Mouse (Mus musculus) heart, postnatal 0 days (tissue): ENCODE data around the gene Grin2d. TPM values are rescaled to one million over a fixed set of nuclear protein-coding genes. Genes with fewer than 3 reads are reported as not detected.
A peak's percentile ranks its signal among the peaks of the same experiment; 100 is the strongest.

ENCODE experiments used
- ATAC-seq: fragments of 200-750 bp; cut with Nextera tagmentation; 2 replicates; pipeline ENCODE4 v1.8.0; 2017; ENCODE audit warnings: low read depth, moderate number of reproducible peaks, moderate library complexity; ENCODE audit not compliant: insufficient read depth
- DNase-seq: peaks from one replicate; pipeline ENCODE4 v3.0.0-alpha.2; 2016; ENCODE audit warnings: low spot score
- H3K27ac ChIP-seq: fragments of 300-500 bp; sonication (generic); 2 replicates; pipeline ENCODE4 v1.5.1; 2014; ENCODE audit warnings: low read depth, mild to moderate bottlenecking
- H3K27me3 ChIP-seq: fragments of 300-500 bp; sonication (generic); 2 replicates; pipeline ENCODE4 v1.6.1; 2014; ENCODE audit warnings: low read length, mixed read lengths; ENCODE audit not compliant: control insufficient read depth, insufficient read depth
- H3K36me3 ChIP-seq: fragments of 300-500 bp; sonication (generic); replicated peaks from 2 replicates; pipeline ENCODE4 v1.6.1; 2014; ENCODE audit warnings: low read length, mixed read lengths; ENCODE audit not compliant: control insufficient read depth, insufficient read depth
- H3K4me1 ChIP-seq: fragments of 300-500 bp; sonication (generic); 2 replicates; pipeline ENCODE4 v1.6.1; 2014; ENCODE audit warnings: antibody characterized with exemption; ENCODE audit not compliant: control insufficient read depth, insufficient read depth
- H3K4me2 ChIP-seq: fragments of 300-500 bp; sonication (generic); 2 replicates; pipeline ENCODE4 v1.6.1; 2014; ENCODE audit warnings: low read depth, mild to moderate bottlenecking, low read length, moderate library complexity
- H3K4me3 ChIP-seq: fragments of 300-500 bp; sonication (generic); 2 replicates; pipeline ENCODE4 v1.5.1; 2014; ENCODE audit warnings: low read depth, low read length
- H3K9ac ChIP-seq: fragments of 300-500 bp; sonication (generic); replicated peaks from 2 replicates; pipeline ENCODE4 v1.6.1; 2014; ENCODE audit warnings: low read depth, low read length, mixed read lengths
- H3K9me3 ChIP-seq: fragments of 300-500 bp; sonication (generic); replicated peaks from 2 replicates; pipeline ENCODE4 v1.6.1; 2016; ENCODE audit warnings: low read length; ENCODE audit not compliant: control insufficient read depth
- CTCF ChIP-seq: IDR thresholded peaks from 2 replicates; pipeline ENCODE4 v1.5.1; 2016; ENCODE audit warnings: antibody characterized with exemption, control low read depth, low read depth
- EP300 ChIP-seq: IDR thresholded peaks from 2 replicates; pipeline ENCODE4 v1.6.1; 2016; ENCODE audit warnings: antibody characterized with exemption, low read depth
- WGBS: fragments of 180-500 bp; shearing (Covaris S2); extraction: QIAGEN DNeasy Blood & Tissue Kit; methylation state at CpG from one replicate; pipeline ENCODE4 v1.1.7; 2014; 5-methylcytosine and 5-hydroxymethylcytosine counted together
- polyA plus RNA-seq: library from polyadenylated mRNA; unstranded; fragments of >200 nt; fragmentation: Nextera tagmentation; extraction: Ambion mirVana; gene quantifications from 2 replicates; pipeline ENCODE4 v1.2.1, GENCODE M21; 2015
- total RNA-seq: library from RNA; depleted of rRNA; stranded (reverse); fragments of >200 nt; gene quantifications from 2 replicates; pipeline ENCODE4 v1.2.3, GENCODE M21; 2014; ENCODE audit warnings: low replicate concordance

Gene Grin2d
- total and polyA plus RNA-seq, 2 experiments from 2014 or later: 0.12 to 3.1 TPM

DNA sequence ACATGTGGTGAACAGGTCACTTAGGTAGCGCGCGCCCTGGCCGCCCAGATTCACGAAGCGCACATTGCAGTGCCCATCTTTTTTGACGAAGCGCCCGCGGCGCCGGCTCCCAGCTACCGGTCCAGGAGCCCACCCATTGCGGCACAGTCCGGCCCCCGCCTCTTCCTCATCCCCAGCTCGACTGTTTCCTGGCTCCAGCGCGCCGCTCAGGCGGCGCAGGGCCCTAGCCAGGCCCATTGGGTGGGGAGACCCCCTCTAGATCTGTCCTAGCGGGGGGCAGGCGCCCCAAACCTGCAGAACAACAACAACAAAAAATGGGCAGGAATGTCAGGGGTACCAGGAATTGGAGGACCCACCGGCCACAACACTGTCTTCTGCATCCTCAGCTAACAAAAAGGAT, 58.3 kb downstream of the Grin2d start:
- Histone ChIP-seq H3K4me3 (no peak overlapping the region), H3K9ac (no peak overlapping the region), H3K4me2 (peak overlapping the region; percentile 40), H3K36me3 (peaks cover 8% of the 10 kb centered on the region), H3K27ac (no peak overlapping the region), H3K9me3 (no peaks in the 10 kb centered on the region), H3K4me1 (0 out of 2 replicates have a peak, but pooled peaks cover 5% of the 10 kb centered on the region), H3K27me3 (peaks cover 6% of the 10 kb centered on the region; the same call in 1 of the 2 replicates)
- WGBS: 8% methylated on average over 25 of the region's 25 CpGs
- TF ChIP-seq EP300: no peak
- TF ChIP-seq CTCF: no peak
- no peak for DNase-seq
- no peak for ATAC-seq

DNA sequence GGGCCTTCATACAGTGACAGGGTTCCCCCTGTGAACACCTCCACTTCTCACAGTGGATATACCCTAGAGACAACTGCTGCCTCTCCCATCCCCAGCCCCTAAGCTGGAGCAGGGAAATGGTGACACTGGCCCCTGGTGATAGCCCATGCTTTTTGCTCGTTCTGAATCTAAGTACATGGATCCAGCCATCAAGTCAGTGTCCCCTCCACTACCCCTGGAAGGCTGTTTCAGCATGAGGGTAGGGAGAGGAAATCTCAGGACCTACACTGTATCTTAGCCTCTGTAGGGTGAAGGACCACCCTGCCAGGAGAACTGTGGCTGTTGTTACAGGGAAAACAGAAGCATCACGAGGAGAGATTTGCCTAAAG, 62.2 kb downstream of the Grin2d start:
- WGBS: 61% methylated on average over 2 of the region's 2 CpGs

DNA sequence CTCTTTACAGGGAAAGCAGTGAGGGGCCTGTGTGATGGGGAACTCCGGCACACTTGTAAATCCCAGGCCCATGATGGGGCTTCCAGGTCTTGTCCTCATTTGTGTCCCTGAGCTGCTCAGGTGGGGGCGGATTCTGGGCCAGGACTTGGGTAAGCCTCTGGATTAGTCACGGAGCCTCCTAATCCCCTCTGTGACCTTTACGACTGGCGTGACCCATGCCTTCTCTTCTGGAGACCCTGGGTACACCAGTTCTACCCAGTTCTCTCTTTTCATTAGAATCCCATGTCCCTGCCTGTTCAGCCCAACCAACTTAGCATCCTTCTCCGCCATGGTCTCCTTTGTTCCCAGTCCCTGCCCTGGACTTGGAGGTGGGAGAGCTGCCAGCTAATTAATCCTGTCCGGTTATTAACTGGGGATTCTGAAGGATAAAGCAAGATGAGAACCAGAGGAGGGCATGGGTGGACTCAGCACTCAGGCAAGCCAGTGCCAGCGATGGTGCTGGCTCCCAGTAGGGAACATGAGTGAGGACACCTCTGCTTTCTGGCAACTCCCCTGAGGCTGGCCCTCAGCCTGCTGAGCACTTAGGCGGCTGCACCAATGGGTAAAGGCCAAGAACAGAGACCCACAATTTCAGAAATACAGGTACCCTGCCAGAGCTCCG, 62.7 kb downstream of the Grin2d start:
- TF ChIP-seq EP300: no peak
- no peak for TF ChIP-seq CTCF
- Histone ChIP-seq H3K4me3 (no peak overlapping the region), H3K4me1 (peaks cover 17% of the 10 kb centered on the region; the same call in 1 of the 2 replicates), H3K27me3 (peaks cover 6% of the 10 kb centered on the region; the same call in 1 of the 2 replicates), H3K9me3 (no peaks in the 10 kb centered on the region), H3K36me3 (peaks cover 24% of the 10 kb centered on the region), H3K27ac (no peak overlapping the region), H3K4me2 (no peak overlapping the region), H3K9ac (no peak overlapping the region)
- WGBS: 63% methylated on average over 10 of the region's 10 CpGs
- DNase-seq (no peak), ATAC-seq (no peak)

More for the DNA sequence above, 62.2 kb downstream of the Grin2d start:
- ATAC-seq (no peak), DNase-seq (no peak)
- no peak overlapping the region for H3K4me3 ChIP-seq
- H3K36me3 ChIP-seq: peaks cover 19% of the 10 kb centered on the region
- H3K4me2 ChIP-seq: no peak overlapping the region
- H3K9ac ChIP-seq: no peak overlapping the region
- H3K27me3 ChIP-seq: peaks cover 6% of the 10 kb centered on the region; the same call in 1 of the 2 replicates
- TF ChIP-seq CTCF (no peak), EP300 (no peak)
- H3K4me1 ChIP-seq: peaks cover 17% of the 10 kb centered on the region; the same call in 1 of the 2 replicates
- no peaks in the 10 kb centered on the region for H3K9me3 ChIP-seq
- no peak overlapping the region for H3K27ac ChIP-seq

DNA sequence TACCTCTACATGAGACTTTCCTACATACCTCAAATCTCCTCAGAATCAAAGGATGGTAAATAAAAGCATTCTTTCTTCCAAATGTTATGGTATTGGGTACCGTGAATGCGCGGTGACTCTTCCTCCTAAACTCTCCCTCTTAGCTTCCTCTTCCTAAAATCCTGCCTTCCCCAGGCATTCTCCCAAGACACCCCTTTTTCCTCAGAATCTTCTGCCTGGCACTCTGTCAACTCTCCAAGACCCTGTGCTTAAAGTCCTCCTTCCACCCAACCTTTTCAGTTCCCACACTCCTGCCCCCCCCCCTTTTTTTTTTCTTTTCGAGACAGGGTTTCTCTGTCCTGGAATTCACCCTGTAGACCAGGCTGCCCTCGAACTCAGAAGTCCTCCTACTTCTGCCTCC, 63.3 kb downstream of the Grin2d start:
- TF ChIP-seq CTCF (no peak), EP300 (no peak)
- Histone ChIP-seq H3K4me3 (peak overlapping the region; percentile 23), H3K4me1 (peaks cover 17% of the 10 kb centered on the region; the same call in 1 of the 2 replicates), H3K36me3 (peaks cover 30% of the 10 kb centered on the region), H3K27me3 (peaks cover 6% of the 10 kb centered on the region; the same call in 1 of the 2 replicates), H3K9me3 (no peaks in the 10 kb centered on the region), H3K4me2 (peak overlapping the region; percentile 59), H3K27ac (no peak overlapping the region), H3K9ac (no peak overlapping the region)
- WGBS: 7% methylated on average over 5 of the region's 5 CpGs
- no peak for DNase-seq
- ATAC-seq: no peak

DNA sequence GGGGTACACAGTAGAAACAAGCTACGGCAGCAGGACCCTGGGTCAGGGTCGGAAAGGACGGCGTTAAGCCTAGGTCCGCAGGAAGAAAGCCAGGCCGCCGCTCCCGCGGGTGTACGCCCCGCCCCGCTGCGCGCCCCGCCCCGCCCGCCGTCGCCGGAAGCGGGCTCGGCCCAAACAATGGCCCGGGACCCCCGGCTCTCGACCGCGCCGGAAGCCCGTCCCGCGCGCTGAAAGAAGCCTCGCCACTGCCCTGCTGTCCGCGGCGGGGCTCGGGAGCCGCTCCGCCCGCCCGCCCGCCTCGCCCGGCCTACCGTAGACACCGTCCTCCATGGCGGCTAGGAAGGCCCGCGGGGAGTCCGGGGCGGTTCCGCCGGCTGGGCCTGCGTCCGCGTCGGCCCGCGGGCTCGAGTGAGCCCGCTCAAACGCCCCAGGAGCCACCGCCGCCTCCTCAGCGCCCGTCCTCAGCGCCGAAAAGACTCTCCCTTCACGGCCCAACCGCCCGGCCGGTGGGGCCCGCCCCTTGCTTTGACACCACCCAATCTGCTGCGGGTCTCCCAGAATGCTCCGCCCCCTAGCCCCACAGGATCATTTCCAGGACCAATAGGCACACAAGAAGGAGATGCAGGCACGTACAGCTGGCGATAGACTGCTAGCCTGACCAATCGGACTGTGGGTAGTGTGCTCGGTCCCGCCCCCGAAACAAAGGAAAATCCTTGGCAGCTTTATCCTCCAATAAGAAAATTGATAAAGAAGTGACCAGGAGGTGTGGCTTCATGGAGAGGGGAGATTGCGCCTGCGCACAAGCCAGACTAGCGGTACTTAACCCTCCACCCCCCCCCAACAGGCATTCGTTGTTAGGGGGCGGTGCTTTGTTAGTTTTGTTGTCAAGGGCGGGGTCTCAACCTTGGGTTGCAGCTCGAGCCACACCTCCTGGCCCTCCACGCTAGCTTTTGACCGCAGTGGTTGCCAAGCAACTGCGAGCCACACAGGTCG, 64.1 kb downstream of the Grin2d start, which contains the start of gene Cyth2:
TSS of gene Cyth2 (minus strand) at position 795 of the 993 bp plus-strand sequence.
- Histone ChIP-seq H3K27ac (peak within 1 kb of the TSS; percentile 100), H3K4me2 (peak within 1 kb of the TSS; percentile 89), H3K27me3 (peaks cover 4% of the 10 kb centered on the region; the same call in 1 of the 2 replicates), H3K4me3 (peak within 1 kb of the TSS; percentile 98), H3K36me3 (peaks cover 38% of the 10 kb centered on the region), H3K9me3 (no peaks in the 10 kb centered on the region), H3K4me1 (peaks cover 17% of the 10 kb centered on the region; the same call in 1 of the 2 replicates), H3K9ac (peak within 1 kb of the TSS; percentile 98)
- peak; percentile 98 for ATAC-seq
- WGBS: under 1% methylated on average over 71 of the region's 92 CpGs
- peak; percentile 100 for DNase-seq
- TF ChIP-seq EP300 (no peak), CTCF (no peak)
